ENCODE assay signal across 8 mouse cellular contexts in genomic region chr9:107626158-107626843, GRCm38 (mm10). TPM values are rescaled to one million over a fixed set of nuclear protein-coding genes. Genes with fewer than 3 reads are reported as not detected.
DNase-seq lines count a peak whose midpoint lies in the region; ATAC-seq lines count a peak whose summit lies in the region.

No protein-coding gene starts in this region.

- H3K4me3 ChIP-seq in lung, embryonic 15.5 days: peak overlapping the region; percentile 4; the same call in 1 of the 2 replicates
- H3K4me3 ChIP-seq in embryonic facial prominence, embryonic 13.5 days: peak overlapping the region; percentile 17
- no peak overlapping the region for H3K4me3 ChIP-seq in intestine, embryonic 14.5 days (ENCODE audit: low read depth, low read length)
- H3K4me3 ChIP-seq in midbrain, embryonic 16.5 days (ENCODE audit: low read depth, low read length): peak overlapping the region; percentile 9; the same call in 1 of the 2 replicates

- H3K4me2 ChIP-seq in lung, embryonic 15.5 days: peak overlapping the region; percentile 45
- peak overlapping the region; percentile 99 for H3K4me2 ChIP-seq in embryonic facial prominence, embryonic 13.5 days
- H3K4me2 ChIP-seq in intestine, embryonic 14.5 days (ENCODE audit: low read length): peak overlapping the region; percentile 3
- peak overlapping the region; percentile 50 for H3K4me2 ChIP-seq in midbrain, embryonic 16.5 days (ENCODE audit: low read length)

- H3K36me3 ChIP-seq in lung, embryonic 15.5 days: peaks cover 34% of the 10 kb centered on the region
- H3K36me3 ChIP-seq in embryonic facial prominence, embryonic 13.5 days: peaks cover 58% of the 10 kb centered on the region
- peaks cover 31% of the 10 kb centered on the region for H3K36me3 ChIP-seq in intestine, embryonic 14.5 days (ENCODE audit: control insufficient read depth, insufficient read depth, low read length)
- no peaks in the 10 kb centered on the region for H3K36me3 ChIP-seq in midbrain, embryonic 16.5 days (ENCODE audit: control insufficient read depth, insufficient read depth, low read length)

- WGBS in lung, embryonic 15.5 days: 36% methylated on average over 15 of the region's 15 CpGs
- 37% methylated on average over 15 of the region's 15 CpGs for WGBS in embryonic facial prominence, embryonic 13.5 days
- 44% methylated on average over 15 of the region's 15 CpGs for WGBS in intestine, embryonic 14.5 days
- WGBS in midbrain, embryonic 16.5 days: 23% methylated on average over 15 of the region's 15 CpGs

- ATAC-seq in lung, embryonic 15.5 days (ENCODE audit: borderline replicate concordance, extremely low read depth, low FRiP score, low TSS enrichment): peak; percentile 50
- ATAC-seq in embryonic facial prominence, embryonic 13.5 days (ENCODE audit: insufficient number of reproducible peaks, insufficient read depth, low FRiP score, low TSS enrichment, low read depth): peak; percentile 27; the same call in 1 of the 2 replicates
- peak; percentile 33 for ATAC-seq in intestine, embryonic 14.5 days (replicated peaks; ENCODE audit: low FRiP score, low TSS enrichment, low read depth)
- peak; percentile 36; the same call in 1 of the 2 replicates for ATAC-seq in midbrain, embryonic 16.5 days
- no peak for ATAC-seq in inflammation-experienced regulatory T-cells, adult 6 months

- no peaks in the 10 kb centered on the region for H3K9me3 ChIP-seq in lung, embryonic 15.5 days
- H3K9me3 ChIP-seq in embryonic facial prominence, embryonic 13.5 days: no peaks in the 10 kb centered on the region
- H3K9me3 ChIP-seq in intestine, embryonic 14.5 days (ENCODE audit: control insufficient read depth, low read length): no peaks in the 10 kb centered on the region
- H3K9me3 ChIP-seq in midbrain, embryonic 16.5 days (replicated peaks; ENCODE audit: control insufficient read depth, low read length, poor library complexity, severe bottlenecking): no peaks in the 10 kb centered on the region

- no peak for DNase-seq in lung, adult 18-20 months
- no peak for DNase-seq in intestine, embryonic 14.5 days (ENCODE audit: low spot score)
- DNase-seq in spleen, adult 18-20 months: no peak
- DNase-seq in layer of hippocampus, postnatal 25 days (ENCODE audit: extremely low spot score in 1 of 2, low spot score in 1 of 2): no peak

- no peaks in the 10 kb centered on the region for H3K27me3 ChIP-seq in lung, embryonic 15.5 days
- no peaks in the 10 kb centered on the region for H3K27me3 ChIP-seq in embryonic facial prominence, embryonic 13.5 days
- H3K27me3 ChIP-seq in intestine, embryonic 14.5 days (replicated peaks; ENCODE audit: control insufficient read depth, insufficient read depth, low read length): no peaks in the 10 kb centered on the region
- no peaks in the 10 kb centered on the region for H3K27me3 ChIP-seq in midbrain, embryonic 16.5 days (ENCODE audit: control insufficient read depth, insufficient read depth, low read depth, low read length)

- H3K4me1 ChIP-seq in lung, embryonic 15.5 days: peaks cover 73% of the 10 kb centered on the region
- H3K4me1 ChIP-seq in embryonic facial prominence, embryonic 13.5 days: peaks cover 66% of the 10 kb centered on the region
- peaks cover 55% of the 10 kb centered on the region for H3K4me1 ChIP-seq in intestine, embryonic 14.5 days (replicated peaks; ENCODE audit: control insufficient read depth, insufficient read depth, low read length)
- H3K4me1 ChIP-seq in midbrain, embryonic 16.5 days (ENCODE audit: control insufficient read depth, insufficient read depth, low read length): peaks cover 52% of the 10 kb centered on the region

- H3K27ac ChIP-seq in lung, embryonic 15.5 days: peak overlapping the region; percentile 90
- peak overlapping the region; percentile 91 for H3K27ac ChIP-seq in embryonic facial prominence, embryonic 13.5 days
- H3K27ac ChIP-seq in intestine, embryonic 14.5 days (ENCODE audit: low read depth): peak overlapping the region; percentile 75
- H3K27ac ChIP-seq in midbrain, embryonic 16.5 days (ENCODE audit: low read length): peak overlapping the region; percentile 95

- H3K9ac ChIP-seq in lung, embryonic 15.5 days: peak overlapping the region; percentile 42
- H3K9ac ChIP-seq in embryonic facial prominence, embryonic 13.5 days: peak overlapping the region; percentile 68
- no peak overlapping the region; the same call in 1 of the 2 replicates for H3K9ac ChIP-seq in intestine, embryonic 14.5 days (ENCODE audit: low read length)
- peak overlapping the region; percentile 63 for H3K9ac ChIP-seq in midbrain, embryonic 16.5 days (ENCODE audit: low read depth, low read length)

RNA-seq across cellular contexts. Expression of gene Gnai2, which starts 8.9 kb away (rescaled TPM):
- polyA plus RNA-seq in lung, embryonic 15.5 days (2015; fragmentation: Nextera tagmentation; extraction: Ambion mirVana): 469 and 478 TPM in 2 replicates
- 446 and 470 TPM in 2 replicates for polyA plus RNA-seq in embryonic facial prominence, embryonic 13.5 days (2015; fragmentation: Nextera tagmentation; extraction: Ambion mirVana)
- 336 and 349 TPM in 2 replicates for polyA plus RNA-seq in intestine, embryonic 14.5 days (2014; fragmentation: Nextera tagmentation; extraction: Ambion mirVana)
- 278 and 281 TPM in 2 replicates for polyA plus RNA-seq in midbrain, embryonic 16.5 days (2015; fragmentation: Nextera tagmentation; extraction: Ambion mirVana)
- 100 to 1,000 TPM; 208 to 223 TPM for total RNA-seq in layer of hippocampus, postnatal 25 days (2021)
- polyA plus RNA-seq in inflammation-experienced regulatory T-cells, adult 6 months (2017; shearing (Covaris generic)): 100 to 1,000 TPM; 136 to 264 (median 154) TPM

RNA-seq across cellular contexts. Expression of gene Sema3b, which starts 17.3 kb away (rescaled TPM):
- polyA plus RNA-seq in lung, embryonic 15.5 days (2015; fragmentation: Nextera tagmentation; extraction: Ambion mirVana): 8.2 and 9.1 TPM in 2 replicates
- 8.4 and 8.6 TPM in 2 replicates for polyA plus RNA-seq in embryonic facial prominence, embryonic 13.5 days (2015; fragmentation: Nextera tagmentation; extraction: Ambion mirVana)
- 16.5 and 18.3 TPM in 2 replicates for polyA plus RNA-seq in intestine, embryonic 14.5 days (2014; fragmentation: Nextera tagmentation; extraction: Ambion mirVana)
- polyA plus RNA-seq in midbrain, embryonic 16.5 days (2015; fragmentation: Nextera tagmentation; extraction: Ambion mirVana): 3.7 and 3.9 TPM in 2 replicates
- 1 to 10 TPM; 2.2 to 2.7 TPM for total RNA-seq in layer of hippocampus, postnatal 25 days (2021)
- polyA plus RNA-seq in inflammation-experienced regulatory T-cells, adult 6 months (2017; shearing (Covaris generic)): not detected

RNA-seq across cellular contexts. Expression of gene Ifrd2, which starts 38.9 kb away (rescaled TPM):
- polyA plus RNA-seq in lung, embryonic 15.5 days (2015; fragmentation: Nextera tagmentation; extraction: Ambion mirVana): 40.0 and 44.2 TPM in 2 replicates
- polyA plus RNA-seq in embryonic facial prominence, embryonic 13.5 days (2015; fragmentation: Nextera tagmentation; extraction: Ambion mirVana): 39.3 and 54.2 TPM in 2 replicates
- polyA plus RNA-seq in intestine, embryonic 14.5 days (2014; fragmentation: Nextera tagmentation; extraction: Ambion mirVana): 77.4 and 79.5 TPM in 2 replicates
- 14.6 and 15.4 TPM in 2 replicates for polyA plus RNA-seq in midbrain, embryonic 16.5 days (2015; fragmentation: Nextera tagmentation; extraction: Ambion mirVana)
- 10 to 100 TPM; 11.8 to 16.8 TPM for total RNA-seq in layer of hippocampus, postnatal 25 days (2021)
- polyA plus RNA-seq in inflammation-experienced regulatory T-cells, adult 6 months (2017; shearing (Covaris generic)): 10 to 100 TPM; 13.7 to 32.0 (median 31.7) TPM

RNA-seq across cellular contexts. Expression of gene Slc38a3, which starts 43.0 kb away (rescaled TPM):
- 3.9 and 4.1 TPM in 2 replicates for polyA plus RNA-seq in lung, embryonic 15.5 days (2015; fragmentation: Nextera tagmentation; extraction: Ambion mirVana)
- 3.4 and 4.1 TPM in 2 replicates for polyA plus RNA-seq in embryonic facial prominence, embryonic 13.5 days (2015; fragmentation: Nextera tagmentation; extraction: Ambion mirVana)
- polyA plus RNA-seq in intestine, embryonic 14.5 days (2014; fragmentation: Nextera tagmentation; extraction: Ambion mirVana): 2.2 and 9.3 TPM in 2 replicates
- polyA plus RNA-seq in midbrain, embryonic 16.5 days (2015; fragmentation: Nextera tagmentation; extraction: Ambion mirVana): 31.1 and 34.0 TPM in 2 replicates
- 10 to 100 TPM; 57.8 to 66.2 TPM for total RNA-seq in layer of hippocampus, postnatal 25 days (2021)
- not detected for polyA plus RNA-seq in inflammation-experienced regulatory T-cells, adult 6 months (2017; shearing (Covaris generic))

RNA-seq across cellular contexts. Expression of gene Hyal3, which starts 45.7 kb away (rescaled TPM):
- polyA plus RNA-seq in lung, embryonic 15.5 days (2015; fragmentation: Nextera tagmentation; extraction: Ambion mirVana): 0.99 and 1.4 TPM in 2 replicates
- polyA plus RNA-seq in embryonic facial prominence, embryonic 13.5 days (2015; fragmentation: Nextera tagmentation; extraction: Ambion mirVana): 1.6 and 2.8 TPM in 2 replicates
- 0.87 and 1.4 TPM in 2 replicates for polyA plus RNA-seq in intestine, embryonic 14.5 days (2014; fragmentation: Nextera tagmentation; extraction: Ambion mirVana)
- polyA plus RNA-seq in midbrain, embryonic 16.5 days (2015; fragmentation: Nextera tagmentation; extraction: Ambion mirVana): 2.0 and 2.4 TPM in 2 replicates
- 1 to 10 TPM; 1.4 to 1.9 TPM for total RNA-seq in layer of hippocampus, postnatal 25 days (2021)
- polyA plus RNA-seq in inflammation-experienced regulatory T-cells, adult 6 months (2017; shearing (Covaris generic)): 1 to 10 TPM in 1 of 3 experiments, under 1 TPM in 2; 0.59 to 1.7 (median 0.94) TPM

Comparison
In these comparisons a context has a peak if more than half of its experiments do, and no peak if none do; other contexts are left out.
1. H3K4me2 ChIP-seq: peak in every context shown above with its lines; median percentile 99 in embryonic facial prominence, embryonic 13.5 days; 50 in midbrain, embryonic 16.5 days; 45 in lung, embryonic 15.5 days; 3 in intestine, embryonic 14.5 days.